Mouse (Mus musculus) lung, postnatal 0 days (tissue): ENCODE results near the gene Arhgef1. TPM values are rescaled to one million over a fixed set of nuclear protein-coding genes. Genes with fewer than 3 reads are reported as not detected.

ENCODE experiments used
- ATAC-seq: fragments of 200-750 bp; cut with Nextera tagmentation; 2 replicates; pipeline ENCODE4 v1.8.0; 2017; ENCODE audit warnings: moderate library complexity
- DNase-seq: peaks from one replicate; pipeline ENCODE4 v3.0.0-alpha.2; 2016; ENCODE audit warnings: low spot score
- H3K27ac ChIP-seq: fragments of 300-500 bp; sonication (generic); 2 replicates; pipeline ENCODE4 v1.5.1; 2014; ENCODE audit warnings: antibody characterized with exemption, mild to moderate bottlenecking, low read length, mixed read lengths
- H3K27me3 ChIP-seq: fragments of 300-500 bp; sonication (generic); replicated peaks from 2 replicates; pipeline ENCODE4 v1.6.1; 2014; ENCODE audit warnings: low read length, mixed read lengths; ENCODE audit not compliant: insufficient read depth
- H3K36me3 ChIP-seq: fragments of 300-500 bp; sonication (generic); 2 replicates; pipeline ENCODE4 v1.6.1; 2014; ENCODE audit warnings: low read length, mixed read lengths; ENCODE audit not compliant: insufficient read depth
- H3K4me1 ChIP-seq: fragments of 300-500 bp; sonication (generic); 2 replicates; pipeline ENCODE4 v1.6.1; 2014; ENCODE audit warnings: antibody characterized with exemption, low read depth, low read length, mixed read lengths; ENCODE audit not compliant: insufficient read depth
- H3K4me2 ChIP-seq: fragments of 300-500 bp; sonication (generic); replicated peaks from 2 replicates; pipeline ENCODE4 v1.6.1; 2014; ENCODE audit warnings: low read depth, mild to moderate bottlenecking, low read length, moderate library complexity, mixed read lengths
- H3K4me3 ChIP-seq: fragments of 300-500 bp; sonication (generic); 2 replicates; pipeline ENCODE4 v1.5.1; 2014; ENCODE audit warnings: low read depth, low read length
- H3K9ac ChIP-seq: fragments of 300-500 bp; sonication (generic); replicated peaks from 2 replicates; pipeline ENCODE4 v1.6.1; 2014; ENCODE audit warnings: low read depth, mild to moderate bottlenecking
- H3K9me3 ChIP-seq: fragments of 300-500 bp; sonication (generic); 2 replicates; pipeline ENCODE4 v1.6.1; 2016; ENCODE audit warnings: low read length, mixed read lengths
- CTCF ChIP-seq: IDR thresholded peaks from 2 replicates; pipeline ENCODE4 v1.5.1; 2016; ENCODE audit warnings: antibody characterized with exemption, mild to moderate bottlenecking
- EP300 ChIP-seq: IDR thresholded peaks from 2 replicates; pipeline ENCODE4 v1.6.1; 2016; ENCODE audit warnings: antibody characterized with exemption, mild to moderate bottlenecking, control low read depth
- WGBS: fragments of 180-500 bp; shearing (Covaris S2); extraction: QIAGEN DNeasy Blood & Tissue Kit; methylation state at CpG from one replicate; pipeline ENCODE4 v1.1.7; 2014; 5-methylcytosine and 5-hydroxymethylcytosine counted together
- polyA plus RNA-seq: library from polyadenylated mRNA; unstranded; fragments of >200 nt; fragmentation: Nextera tagmentation; extraction: Ambion mirVana; gene quantifications from 2 replicates; pipeline ENCODE4 v1.2.1, GENCODE M21; 2015

Arhgef1 gene
- polyA plus RNA-seq, 1 experiment from 2014 or later, result 123 TPM

DNA sequence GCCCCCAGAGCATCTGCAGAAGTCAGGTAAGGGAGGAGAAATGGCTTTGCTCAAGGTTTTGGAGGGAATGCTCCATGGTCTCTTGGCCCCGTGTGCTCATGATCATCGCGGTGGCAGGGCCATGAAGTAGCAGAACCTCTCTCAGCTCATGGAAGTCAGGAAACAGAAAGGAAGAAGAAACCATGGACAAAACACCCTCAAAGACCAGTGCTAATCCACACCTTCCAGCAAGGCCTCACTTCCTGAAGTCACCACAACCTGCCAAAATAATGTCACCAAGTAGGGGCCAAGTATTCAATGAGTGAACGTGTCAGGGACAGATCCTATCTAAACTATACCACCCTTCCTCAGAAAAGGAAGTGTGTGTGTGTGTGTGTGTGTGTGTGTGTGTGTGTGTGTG is 39.9 kb upstream of the Arhgef1 start:
- H3K9me3 ChIP-seq, result no peaks in the 10 kb centered on the region
- WGBS, result 83% methylated on average over 4 of the region's 4 CpGs
- TF ChIP-seq EP300, result no peak
- no peak for TF ChIP-seq CTCF
- no peaks in the 10 kb centered on the region for H3K36me3 ChIP-seq
- H3K4me2 ChIP-seq, result no peak overlapping the region
- H3K4me1 ChIP-seq, result no peaks in the 10 kb centered on the region
- DNase-seq (no peak), ATAC-seq (no peak)
- no peak overlapping the region for H3K4me3 ChIP-seq
- no peaks in the 10 kb centered on the region for H3K27me3 ChIP-seq
- no peak overlapping the region for H3K27ac ChIP-seq
- no peak overlapping the region for H3K9ac ChIP-seq

DNA sequence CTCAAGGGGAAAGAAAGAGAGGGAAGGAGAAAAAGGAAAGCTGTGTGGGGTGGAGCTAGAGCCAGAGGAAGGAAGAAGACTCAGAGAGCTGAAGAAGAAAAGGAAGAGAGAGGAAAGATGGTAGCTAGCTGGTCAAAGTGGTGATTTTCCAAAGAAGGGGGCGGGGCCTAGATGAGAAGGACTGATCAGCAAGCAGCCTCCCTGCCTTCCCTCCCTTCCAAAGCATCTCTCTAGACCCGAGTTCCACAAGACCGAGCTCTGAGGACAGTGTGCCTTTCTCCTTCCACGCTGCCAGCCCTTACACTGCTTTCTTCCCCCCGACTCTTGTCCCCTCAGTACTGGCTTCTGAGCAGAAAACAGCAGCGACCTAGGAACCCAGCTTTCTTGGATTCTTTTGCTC is 38.6 kb upstream of the Arhgef1 start:
- Histone ChIP-seq H3K9me3 (no peaks in the 10 kb centered on the region), H3K27me3 (no peaks in the 10 kb centered on the region), H3K4me2 (no peak overlapping the region), H3K36me3 (no peaks in the 10 kb centered on the region), H3K9ac (no peak overlapping the region), H3K4me3 (no peak overlapping the region), H3K27ac (no peak overlapping the region), H3K4me1 (no peaks in the 10 kb centered on the region)
- no peak for DNase-seq
- TF ChIP-seq EP300 (no peak), CTCF (no peak)
- WGBS, result 35% methylated on average over 6 of the region's 6 CpGs
- ATAC-seq, result no peak

DNA sequence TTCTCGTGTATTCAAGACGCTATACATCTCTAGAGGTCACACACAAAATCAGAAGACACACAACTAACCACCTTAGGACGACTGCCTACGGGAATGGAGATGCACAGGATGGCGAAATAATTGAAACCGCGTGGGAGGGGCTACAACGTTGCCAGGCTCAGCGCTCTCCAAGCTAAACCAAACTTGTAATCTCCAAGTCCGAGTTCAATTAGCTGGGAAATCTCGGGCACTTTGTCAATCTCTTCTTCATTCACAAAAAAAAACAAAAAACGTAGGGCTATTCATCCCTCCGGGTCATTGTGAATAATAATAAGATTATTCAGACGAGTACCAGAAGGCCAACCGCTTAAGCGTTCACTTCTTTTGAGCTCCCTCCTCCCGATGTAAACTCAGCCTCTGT is 33.6 kb upstream of the Arhgef1 start:
- no peak overlapping the region for H3K27ac ChIP-seq
- no peak overlapping the region for H3K4me2 ChIP-seq
- no peaks in the 10 kb centered on the region for H3K4me1 ChIP-seq
- DNase-seq (no peak), ATAC-seq (no peak)
- H3K9me3 ChIP-seq, result no peaks in the 10 kb centered on the region
- TF ChIP-seq CTCF (no peak), EP300 (no peak)
- H3K9ac ChIP-seq, result no peak overlapping the region
- no peak overlapping the region for H3K4me3 ChIP-seq
- H3K36me3 ChIP-seq, result no peaks in the 10 kb centered on the region
- H3K27me3 ChIP-seq, result no peaks in the 10 kb centered on the region
- 66% methylated on average over 17 of the region's 17 CpGs for WGBS

DNA sequence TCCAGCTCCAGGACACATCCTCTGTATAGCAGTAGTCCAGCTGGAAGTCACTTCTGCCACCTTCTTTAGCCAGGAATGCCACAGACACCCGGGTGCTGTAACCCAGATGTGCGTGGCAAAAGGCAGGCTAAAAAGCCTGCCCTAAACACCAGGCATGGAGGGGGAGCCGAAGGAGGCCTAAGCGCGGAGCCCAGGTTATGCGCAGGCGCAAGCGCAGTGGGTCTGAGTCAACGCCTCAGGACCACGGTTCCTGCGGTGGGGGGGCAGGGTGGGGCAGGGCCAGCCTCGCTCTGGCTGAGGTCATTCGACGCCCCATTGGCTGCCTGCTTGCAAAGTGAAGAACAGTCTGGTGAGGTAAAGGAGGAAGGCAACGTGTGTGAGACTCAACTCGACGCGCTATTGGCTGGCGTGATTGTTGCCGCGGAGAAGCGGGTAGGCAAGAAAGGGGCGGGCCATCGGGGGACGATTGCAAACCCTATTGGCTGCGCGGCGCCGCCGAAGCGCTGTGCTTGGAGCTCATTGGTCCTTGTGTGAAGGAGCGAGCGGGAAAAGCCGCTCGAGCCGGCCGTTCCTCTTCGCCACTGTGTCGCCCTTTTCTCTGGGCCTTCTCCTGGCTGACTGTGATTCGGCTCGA is 33.1 kb upstream of the Arhgef1 start, which contains the start of the genes Lypd4 and Dmrtc2:
Gene Lypd4, minus strand, starts transcription at position 410 of the 634 bp plus-strand sequence.
Gene Dmrtc2, plus strand, starts transcription at position 526 of the 634 bp plus-strand sequence.
- no peaks in the 10 kb centered on the region for H3K27me3 ChIP-seq
- no peak within 1 kb of the TSS for H3K9ac ChIP-seq
- H3K36me3 ChIP-seq, result no peaks in the 10 kb centered on the region
- ATAC-seq (no peak), DNase-seq (no peak)
- no peak for TF ChIP-seq EP300
- TF ChIP-seq CTCF, result no peak
- H3K9me3 ChIP-seq, result no peaks in the 10 kb centered on the region
- no peak within 1 kb of the TSS for H3K4me2 ChIP-seq
- H3K27ac ChIP-seq, result no peak within 1 kb of the TSS
- H3K4me3 ChIP-seq, result no peak within 1 kb of the TSS
- WGBS, result 47% methylated on average over 38 of the region's 41 CpGs
- no peaks in the 10 kb centered on the region for H3K4me1 ChIP-seq

DNA sequence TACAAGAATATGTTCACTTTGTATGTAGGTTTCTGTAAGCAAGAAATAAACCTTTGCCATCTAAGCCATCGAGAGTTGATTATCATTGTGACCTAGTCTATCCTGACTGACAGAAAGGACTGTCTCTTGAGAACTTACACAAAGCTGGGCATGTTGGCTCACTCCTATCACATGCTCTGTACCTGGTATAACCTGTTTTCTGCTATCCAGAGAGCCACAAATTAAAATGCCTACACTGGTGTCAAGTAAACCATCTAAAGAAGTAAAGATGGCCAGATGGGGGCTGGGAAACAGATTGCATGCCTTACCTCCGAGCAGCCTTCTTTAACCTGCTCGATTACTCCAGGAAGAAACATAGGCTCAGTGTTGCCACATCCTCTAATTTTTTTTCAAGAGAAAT is 25.1 kb upstream of the Arhgef1 start:
- Histone ChIP-seq H3K27ac (no peak overlapping the region), H3K4me3 (no peak overlapping the region), H3K4me2 (no peak overlapping the region), H3K36me3 (no peaks in the 10 kb centered on the region), H3K27me3 (no peaks in the 10 kb centered on the region), H3K9me3 (no peaks in the 10 kb centered on the region), H3K9ac (no peak overlapping the region), H3K4me1 (no peaks in the 10 kb centered on the region)
- ATAC-seq (no peak), DNase-seq (no peak)
- no peak for TF ChIP-seq CTCF
- 60% methylated on average over 3 of the region's 3 CpGs for WGBS

DNA sequence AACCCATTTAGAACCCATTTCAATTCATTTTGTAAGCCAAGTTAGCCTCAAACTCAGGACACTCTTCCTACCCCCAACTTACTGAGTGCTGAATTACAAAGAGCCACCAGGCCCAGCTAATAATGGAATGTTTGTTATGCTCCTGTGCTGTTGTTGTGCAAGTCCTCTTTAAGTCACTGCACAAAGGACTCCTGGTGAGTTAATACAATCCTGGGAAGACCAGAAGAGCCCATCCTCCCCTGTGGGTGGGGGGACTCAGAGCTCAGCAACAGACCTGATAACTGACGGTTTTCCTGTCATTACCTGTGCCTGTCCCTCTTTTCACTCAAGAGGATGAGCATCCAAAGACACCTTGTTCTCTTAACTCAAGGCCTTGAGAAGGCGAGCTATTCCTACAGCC is 23.1 kb upstream of the Arhgef1 start:
- no peaks in the 10 kb centered on the region for H3K4me1 ChIP-seq
- no peaks in the 10 kb centered on the region for H3K36me3 ChIP-seq
- TF ChIP-seq EP300, result no peak
- TF ChIP-seq CTCF, result no peak
- H3K27ac ChIP-seq, result no peak overlapping the region
- no peaks in the 10 kb centered on the region for H3K27me3 ChIP-seq
- no peak overlapping the region for H3K4me3 ChIP-seq
- no peak for ATAC-seq
- no peak overlapping the region for H3K9ac ChIP-seq
- H3K4me2 ChIP-seq, result no peak overlapping the region
- DNase-seq, result no peak
- WGBS, result 42% methylated on average over 2 of the region's 2 CpGs
- H3K9me3 ChIP-seq, result no peaks in the 10 kb centered on the region
